Mouse (Mus musculus): ENCODE data around the gene AI597479.

GRCm38 (mm10) chr1:43154491-43154890 lies 56.0 kb downstream of the AI597479 start:
- TF ChIP-seq TAL1 (IDR thresholded peaks at IDR 0.05; ENCODE audit: low read length), result no peak
- TF ChIP-seq GATA1 (IDR thresholded peaks at IDR 0.05; ENCODE audit: low read length), result no peak

Data from erythroblast, embryonic 14.5 days (primary cell).